Mouse (Mus musculus) embryonic fibroblast, embryonic 13.5 days (primary cell): ENCODE measurements around the gene Thbs3.

Experiments
- CTCF ChIP-seq: IDR thresholded peaks from 2 replicates; pipeline ENCODE4 v1.5.1; 2011; ENCODE audit warnings: mild to moderate bottlenecking, control low read depth, low read length, moderate library complexity, borderline replicate concordance; ENCODE audit not compliant: insufficient read depth
- POLR2A ChIP-seq: IDR thresholded peaks from 2 replicates; pipeline ENCODE4 v1.6.1; 2011; ENCODE audit warnings: low read depth, mild to moderate bottlenecking, control low read depth, low read length, moderate library complexity

DNA sequence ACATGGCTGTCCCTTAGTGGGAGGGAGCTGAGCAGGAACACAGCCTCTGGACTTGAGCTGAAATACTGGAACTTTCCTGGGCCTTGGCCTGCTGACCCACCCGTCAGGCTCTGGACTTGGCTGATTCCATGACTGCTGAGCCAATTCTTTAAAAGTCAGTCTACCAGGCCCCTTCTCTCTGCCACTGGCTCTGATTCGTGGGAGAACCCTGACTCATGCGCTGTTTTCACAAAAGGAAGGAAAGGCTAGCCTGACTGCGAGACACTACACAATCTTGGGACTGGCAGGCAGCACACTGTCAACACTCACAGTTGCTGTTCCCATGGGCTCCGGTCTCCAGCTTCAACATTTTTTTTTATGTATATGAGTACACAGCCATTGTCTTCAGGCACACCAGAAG lies 41.2 kb downstream of the Thbs3 start:
- no peak for TF ChIP-seq CTCF
- TF ChIP-seq POLR2A: no peak
